Mouse (Mus musculus): ENCODE measurements at regions not wholly inside any gene's neighbourhood (a gene's known extent, or its start where the extent isn't known, plus 50 kb on each side); places are given as distances from the start of the nearest gene placed in this dataset.
A peak's percentile ranks its signal among the peaks of the same experiment; 100 is the strongest.

- TF ChIP-seq CTCF (IDR thresholded peaks at IDR 0.05; ENCODE audit: borderline replicate concordance, insufficient read depth, low read depth, low read length): no peak
- peak; percentile 55; the same call in 1 of the 2 replicates for TF ChIP-seq POLR2A (IDR thresholded peaks at IDR 0.05; ENCODE audit: borderline replicate concordance, insufficient read depth, low read length)
Measured at GRCm38 (mm10) chr9:92016521-92016920, 176.2 kb upstream of the Plscr5 start.
